Comparison of ENCODE assay signal across 9 mouse cellular contexts in the genomic region with DNA sequence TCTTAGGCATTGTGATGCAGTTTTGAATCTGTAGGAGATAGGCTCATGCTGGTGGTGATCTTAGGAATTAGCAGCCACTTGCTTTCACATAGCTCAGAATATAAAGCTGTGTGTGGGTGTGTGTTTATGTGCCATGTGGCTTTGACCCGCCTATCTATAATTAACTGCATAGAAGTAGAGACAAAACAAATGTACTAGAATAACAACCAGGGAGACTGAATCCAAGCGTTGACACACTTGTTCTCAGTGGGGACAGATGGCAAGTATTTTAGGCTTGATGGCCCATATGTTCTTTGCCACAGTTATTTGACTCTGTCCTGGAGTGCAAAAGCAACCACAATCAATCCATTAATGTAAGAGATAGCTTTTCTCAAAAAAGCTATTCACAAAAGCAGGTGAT.
DNase-seq lines count a peak whose midpoint lies in the region.
"Had no signal": no experiment of that assay in that cellular context is flagged by ENCODE, and none has a peak within 500 bp of the region (broad histone marks: within the 10 kb centered on the region; RNA-seq: fewer than 3 reads in every experiment).

No protein-coding gene starts in this region.

- peak; percentile 41 for DNase-seq in left cerebral cortex, adult 11 months (ENCODE audit: low spot score)
- no peak for DNase-seq in left cerebral cortex, postnatal 10 days (ENCODE audit: extremely low spot score in 1 of 2, low spot score in 2 of 2)
- DNase-seq in cerebellum, adult 18-20 months, result peak; percentile 48 to 56
- DNase-seq in cerebellum, postnatal 14 days, result peak; percentile 4 to 63
- peak; percentile 40 to 46 for DNase-seq in left cerebral cortex, adult 9 months (ENCODE audit: low spot score in 2 of 2)
- no peak for DNase-seq in spleen, postnatal 10 days (ENCODE audit: low spot score in 2 of 2)
- no peak for DNase-seq in kidney, postnatal 25 days
- DNase-seq: gastrocnemius, adult 2 months; kidney, postnatal 14 days had no signal

- intact Hi-C loops in left cerebral cortex, postnatal 10 days (cut with DNase I), result no loop called here

Comparison
In these comparisons a context has a peak if more than half of its experiments do, and no peak if none do; other contexts are left out.
1. DNase-seq: peak in left cerebral cortex, adult 11 months (single experiment), cerebellum, adult 18-20 months (2 of 2), cerebellum, postnatal 14 days (2 of 2) and left cerebral cortex, adult 9 months (2 of 2); none in left cerebral cortex, postnatal 10 days (0 of 2), spleen, postnatal 10 days (0 of 2) and kidney, postnatal 25 days (0 of 2).